Mouse (Mus musculus): ENCODE results near the gene Utrn. TPM values are rescaled to one million over a fixed set of nuclear protein-coding genes. Genes with fewer than 3 reads are reported as not detected.

The Utrn gene
- total and polyA plus RNA-seq, 3 experiments = 9.4 to 115 (median 71.5) TPM

- H3K4me1 ChIP-seq (ENCODE audit: insufficient read depth, low read depth, low read length) = peaks cover 43% of the 10 kb centered on the region
- TF ChIP-seq CTCF (IDR thresholded peaks at IDR 0.05; ENCODE audit: low read depth, low read length) = no peak
- no peak for TF ChIP-seq POLR2AphosphoS5 (IDR thresholded peaks at IDR 0.05; ENCODE audit: insufficient replicate concordance, low read depth, low read length)
- no peak for TF ChIP-seq GATA2 (IDR thresholded peaks at IDR 0.05; ENCODE audit: borderline replicate concordance, low read depth, low read length)
- TF ChIP-seq GATA1 (IDR thresholded peaks at IDR 0.05; ENCODE audit: borderline replicate concordance, low read length) = no peak
- no peak for TF ChIP-seq TAL1 (conservative IDR thresholded peaks at IDR 0.05; ENCODE audit: low read depth, low read length)
- no peaks in the 10 kb centered on the region for H3K27me3 ChIP-seq (ENCODE audit: insufficient read depth, low read length)
- DNase-seq (ENCODE audit: low spot score) (no peak), ATAC-seq (ENCODE audit: extremely low read depth, insufficient number of reproducible peaks, low FRiP score, poor library complexity, severe bottlenecking) (no peak)
- no peak overlapping the region for H3K4me3 ChIP-seq (ENCODE audit: low read depth, low read length)
- peaks cover 60% of the 10 kb centered on the region for H3K36me3 ChIP-seq (replicated peaks)
- no peaks in the 10 kb centered on the region for H3K9me3 ChIP-seq (replicated peaks)
These were observed 16.0 kb downstream of the Utrn start for GRCm38 (mm10) chr10:12853196-12853620.

- peaks cover 65% of the 10 kb centered on the region for H3K36me3 ChIP-seq (replicated peaks)
- TF ChIP-seq GATA1 (IDR thresholded peaks at IDR 0.05; ENCODE audit: borderline replicate concordance, low read length) = no peak
- H3K9me3 ChIP-seq (replicated peaks) = no peaks in the 10 kb centered on the region
- no peak for DNase-seq (ENCODE audit: low spot score)
- no peaks in the 10 kb centered on the region for H3K27me3 ChIP-seq (ENCODE audit: insufficient read depth, low read length)
- peaks cover 43% of the 10 kb centered on the region for H3K4me1 ChIP-seq (ENCODE audit: insufficient read depth, low read depth, low read length)
- no peak overlapping the region for H3K4me3 ChIP-seq (ENCODE audit: low read depth, low read length)
- no peak for ATAC-seq (ENCODE audit: extremely low read depth, insufficient number of reproducible peaks, low FRiP score, poor library complexity, severe bottlenecking)
These were observed 16.6 kb downstream of the Utrn start for GRCm38 (mm10) chr10:12852416-12853195.

- DNase-seq (ENCODE audit: low spot score) (no peak), ATAC-seq (ENCODE audit: extremely low read depth, insufficient number of reproducible peaks, low FRiP score, poor library complexity, severe bottlenecking) (no peak)
- Histone ChIP-seq H3K36me3 (replicated peaks) (peaks cover 67% of the 10 kb centered on the region), H3K4me1 (ENCODE audit: insufficient read depth, low read depth, low read length) (peaks cover 36% of the 10 kb centered on the region), H3K4me3 (ENCODE audit: low read depth, low read length) (no peak overlapping the region), H3K27me3 (ENCODE audit: insufficient read depth, low read length) (no peaks in the 10 kb centered on the region), H3K9me3 (replicated peaks) (no peaks in the 10 kb centered on the region)
- TF ChIP-seq POLR2AphosphoS5 (IDR thresholded peaks at IDR 0.05; ENCODE audit: insufficient replicate concordance, low read depth, low read length) (no peak), GATA1 (IDR thresholded peaks at IDR 0.05; ENCODE audit: borderline replicate concordance, low read length) (no peak), CTCF (IDR thresholded peaks at IDR 0.05; ENCODE audit: low read depth, low read length) (no peak), TAL1 (conservative IDR thresholded peaks at IDR 0.05; ENCODE audit: low read depth, low read length) (no peak), GATA2 (IDR thresholded peaks at IDR 0.05; ENCODE audit: borderline replicate concordance, low read depth, low read length) (no peak)
These were observed 18.2 kb downstream of the Utrn start for GRCm38 (mm10) chr10:12850781-12851471.

- Histone ChIP-seq H3K4me3 (ENCODE audit: low read depth, low read length) (no peak overlapping the region), H3K9me3 (replicated peaks) (no peaks in the 10 kb centered on the region), H3K36me3 (replicated peaks) (peaks cover 59% of the 10 kb centered on the region), H3K4me1 (ENCODE audit: insufficient read depth, low read depth, low read length) (peaks cover 24% of the 10 kb centered on the region), H3K27me3 (ENCODE audit: insufficient read depth, low read length) (no peaks in the 10 kb centered on the region)
- ATAC-seq (ENCODE audit: extremely low read depth, insufficient number of reproducible peaks, low FRiP score, poor library complexity, severe bottlenecking) (no peak), DNase-seq (ENCODE audit: low spot score) (no peak)
- TF ChIP-seq POLR2AphosphoS5 (IDR thresholded peaks at IDR 0.05; ENCODE audit: insufficient replicate concordance, low read depth, low read length) (no peak), CTCF (IDR thresholded peaks at IDR 0.05; ENCODE audit: low read depth, low read length) (no peak), GATA2 (IDR thresholded peaks at IDR 0.05; ENCODE audit: borderline replicate concordance, low read depth, low read length) (no peak)
These were observed 20.6 kb downstream of the Utrn start for GRCm38 (mm10) chr10:12848322-12849108.

GRCm38 (mm10) chr10:12842543-12842942, 26.6 kb downstream of the Utrn start:
- peaks cover 64% of the 10 kb centered on the region for H3K36me3 ChIP-seq (replicated peaks)
- H3K4me1 ChIP-seq (ENCODE audit: insufficient read depth, low read depth, low read length) = peaks cover 27% of the 10 kb centered on the region
- no peaks in the 10 kb centered on the region for H3K27me3 ChIP-seq (ENCODE audit: insufficient read depth, low read length)
- no peak for DNase-seq (ENCODE audit: low spot score)
- H3K9me3 ChIP-seq (replicated peaks) = no peaks in the 10 kb centered on the region
- no peak for TF ChIP-seq TAL1 (conservative IDR thresholded peaks at IDR 0.05; ENCODE audit: low read depth, low read length)
- TF ChIP-seq POLR2AphosphoS5 (IDR thresholded peaks at IDR 0.05; ENCODE audit: insufficient replicate concordance, low read depth, low read length) = no peak
- TF ChIP-seq GATA1 (IDR thresholded peaks at IDR 0.05; ENCODE audit: borderline replicate concordance, low read length) = no peak
- no peak for TF ChIP-seq GATA2 (IDR thresholded peaks at IDR 0.05; ENCODE audit: borderline replicate concordance, low read depth, low read length)
- TF ChIP-seq CTCF (IDR thresholded peaks at IDR 0.05; ENCODE audit: low read depth, low read length) = no peak
- no peak for ATAC-seq (ENCODE audit: extremely low read depth, insufficient number of reproducible peaks, low FRiP score, poor library complexity, severe bottlenecking)
- H3K4me3 ChIP-seq (ENCODE audit: low read depth, low read length) = no peak overlapping the region

- no peak for ATAC-seq (ENCODE audit: extremely low read depth, insufficient number of reproducible peaks, low FRiP score, poor library complexity, severe bottlenecking)
- H3K4me3 ChIP-seq (ENCODE audit: low read depth, low read length) = no peak overlapping the region
- no peaks in the 10 kb centered on the region for H3K27me3 ChIP-seq (ENCODE audit: insufficient read depth, low read length)
These were observed 27.7 kb downstream of the Utrn start for GRCm38 (mm10) chr10:12841497-12841896.

More at GRCm38 (mm10) chr10:12841497-12841896, 27.7 kb downstream of the Utrn start:
- TF ChIP-seq TAL1 (conservative IDR thresholded peaks at IDR 0.05; ENCODE audit: low read depth, low read length) (no peak), CTCF (IDR thresholded peaks at IDR 0.05; ENCODE audit: low read depth, low read length) (no peak), GATA2 (IDR thresholded peaks at IDR 0.05; ENCODE audit: borderline replicate concordance, low read depth, low read length) (no peak), GATA1 (IDR thresholded peaks at IDR 0.05; ENCODE audit: borderline replicate concordance, low read length) (no peak), POLR2AphosphoS5 (IDR thresholded peaks at IDR 0.05; ENCODE audit: insufficient replicate concordance, low read depth, low read length) (no peak)
- peaks cover 30% of the 10 kb centered on the region for H3K4me1 ChIP-seq (ENCODE audit: insufficient read depth, low read depth, low read length)
- H3K36me3 ChIP-seq (replicated peaks) = peaks cover 59% of the 10 kb centered on the region
- no peak for DNase-seq (ENCODE audit: low spot score)
- H3K9me3 ChIP-seq (replicated peaks) = no peaks in the 10 kb centered on the region
